Mouse (Mus musculus) MEL (cell line): ENCODE measurements around the gene Grin2b. TPM values are rescaled to one million over a fixed set of nuclear protein-coding genes. Genes with fewer than 3 reads are reported as not detected.

Source experiments
- DNase-seq: peaks from one replicate; pipeline ENCODE4 v3.0.0; 2011; ENCODE audit warnings: low read depth, low spot score
- H3K27ac ChIP-seq: 2 replicates; pipeline ENCODE4 v1.5.1; 2012; ENCODE audit warnings: low read depth, mild to moderate bottlenecking, control low read depth, low read length, moderate library complexity; ENCODE audit not compliant: control insufficient read depth
- H3K27me3 ChIP-seq, 2 experiments: fragments of 150-350 bp in 1 of 2; sonication (generic) in 1 of 2; 2 replicates each; pipeline ENCODE4 v1.6.1; 2012; ENCODE audit warnings: low read length in 2 of 2, mild to moderate bottlenecking in 2 of 2, improper control_type of control experiment in 1 of 2, moderate library complexity in 1 of 2; ENCODE audit not compliant: insufficient read depth in 2 of 2, control insufficient read depth in 1 of 2
- H3K36me3 ChIP-seq, 2 experiments: 2 replicates each; pipeline ENCODE4 v1.6.1; 2012 to 2014; ENCODE audit warnings: low read length in 2 of 2, improper control_type of control experiment in 1 of 2, inconsistent platforms in 1 of 2, mild to moderate bottlenecking in 1 of 2; ENCODE audit not compliant: insufficient read depth in 2 of 2, control insufficient read depth in 1 of 2
- H3K4me1 ChIP-seq, 2 experiments: fragments of 150-350 bp in 1 of 2; sonication (generic) in 1 of 2; 2 replicates each; pipeline ENCODE4 v1.6.1; 2012; ENCODE audit warnings: low read length in 2 of 2, improper control_type of control experiment in 1 of 2, mild to moderate bottlenecking in 1 of 2; ENCODE audit not compliant: insufficient read depth in 2 of 2, control insufficient read depth in 1 of 2
- H3K4me3 ChIP-seq, 2 experiments: fragments of 150-350 bp in 1 of 2; sonication (generic) in 1 of 2; 2 replicates each; pipeline ENCODE4 v1.5.1; 2012; ENCODE audit warnings: low read depth in 2 of 2, low read length in 2 of 2, mild to moderate bottlenecking in 2 of 2, moderate library complexity in 2 of 2, control low read depth in 1 of 2, improper control_type of control experiment in 1 of 2; ENCODE audit not compliant: control insufficient read depth in 1 of 2, insufficient read depth in 1 of 2
- H3K79me2 ChIP-seq: 2 replicates; pipeline ENCODE4 v1.6.1; 2012; ENCODE audit warnings: mild to moderate bottlenecking, low read length, moderate library complexity; ENCODE audit not compliant: control insufficient read depth, poor library complexity, insufficient read depth
- H3K9ac ChIP-seq: 2 replicates; pipeline ENCODE4 v1.6.1; 2012; ENCODE audit warnings: low read depth, mild to moderate bottlenecking, control low read depth, low read length, moderate library complexity; ENCODE audit not compliant: control insufficient read depth, poor library complexity, severe bottlenecking
- H3K9me3 ChIP-seq: fragments of 150-350 bp; sonication (generic); replicated peaks from 2 replicates; pipeline ENCODE4 v1.6.1; 2012; ENCODE audit warnings: mild to moderate bottlenecking, low read length, improper control_type of control experiment, moderate library complexity; ENCODE audit not compliant: insufficient read depth
- CHD2 ChIP-seq: IDR thresholded peaks from 2 replicates; pipeline ENCODE4 v1.6.1; 2011; ENCODE audit warnings: low read length, improper control_type of control experiment
- CTCF ChIP-seq, 3 experiments: IDR thresholded peaks in 2 of 3; conservative IDR thresholded peaks in 1 of 3; 2 replicates each; pipeline ENCODE4 v1.5.1; 2011 to 2012; ENCODE audit warnings: low read length in 3 of 3, low read depth in 2 of 3, mild to moderate bottlenecking in 2 of 3, improper control_type of control experiment in 1 of 3, inconsistent platforms in 1 of 3, mixed read lengths in 1 of 3, moderate library complexity in 1 of 3; ENCODE audit not compliant: control insufficient read depth in 1 of 3, insufficient read depth in 1 of 3, poor library complexity in 1 of 3, severe bottlenecking in 1 of 3
- E2F4 ChIP-seq: IDR thresholded peaks from 2 replicates; pipeline ENCODE4 v1.6.1; 2011; ENCODE audit warnings: low read depth, low read length, improper control_type of control experiment, borderline replicate concordance
- EP300 ChIP-seq, 2 experiments: IDR thresholded peaks; 2 replicates each; pipeline ENCODE4 v1.6.1; 2011; ENCODE audit warnings: improper control_type of control experiment in 2 of 2, low read length in 2 of 2, low read depth in 1 of 2, mild to moderate bottlenecking in 1 of 2
- GABPA ChIP-seq: IDR thresholded peaks from 2 replicates; pipeline ENCODE4 v1.6.1; 2012; ENCODE audit warnings: low read depth, mild to moderate bottlenecking, inconsistent platforms, low read length, improper control_type of control experiment, moderate library complexity
- HCFC1 ChIP-seq: IDR thresholded peaks from 2 replicates; pipeline ENCODE4 v1.6.1; 2012; ENCODE audit warnings: low read depth, mild to moderate bottlenecking, inconsistent platforms, low read length, improper control_type of control experiment, moderate library complexity
- JUND ChIP-seq: IDR thresholded peaks from 2 replicates; pipeline ENCODE4 v1.6.1; 2011; ENCODE audit warnings: low read depth, mild to moderate bottlenecking, improper control_type of control experiment, low read length
- MAFK ChIP-seq: IDR thresholded peaks from 2 replicates; pipeline ENCODE4 v1.6.1; 2011; ENCODE audit warnings: low read depth, mild to moderate bottlenecking, low read length, improper control_type of control experiment, borderline replicate concordance
- MAX ChIP-seq: IDR thresholded peaks from 2 replicates; pipeline ENCODE4 v1.6.1; 2011; ENCODE audit warnings: low read length, improper control_type of control experiment
- MEF2A ChIP-seq: IDR thresholded peaks from 2 replicates; pipeline ENCODE4 v1.6.1; 2014; ENCODE audit warnings: low read depth, mild to moderate bottlenecking, inconsistent platforms, low read length, improper control_type of control experiment; ENCODE audit not compliant: poor library complexity, insufficient replicate concordance, severe bottlenecking; ENCODE audit errors: extremely low read depth
- MYC ChIP-seq: IDR thresholded peaks from 2 replicates; pipeline ENCODE4 v1.6.1; 2011; ENCODE audit warnings: low read depth, mild to moderate bottlenecking, low read length, improper control_type of control experiment, moderate library complexity
- NELFE ChIP-seq: IDR thresholded peaks from 2 replicates; pipeline ENCODE4 v1.6.1; 2011; ENCODE audit warnings: low read depth, low read length, improper control_type of control experiment
- POLR2AphosphoS2 ChIP-seq: IDR thresholded peaks from 2 replicates; pipeline ENCODE4 v1.6.1; 2011; ENCODE audit warnings: low read length, improper control_type of control experiment
- SIN3A ChIP-seq: IDR thresholded peaks from 2 replicates; pipeline ENCODE4 v1.6.1; 2012; ENCODE audit warnings: low read length, improper control_type of control experiment, inconsistent platforms
- SMC3 ChIP-seq: IDR thresholded peaks from 2 replicates; pipeline ENCODE4 v1.6.1; 2011; ENCODE audit warnings: low read depth, low read length, improper control_type of control experiment
- TBP ChIP-seq: IDR thresholded peaks from 2 replicates; pipeline ENCODE4 v1.8.0; 2011; ENCODE audit warnings: low read depth, low read length, improper control_type of control experiment
- TCF12 ChIP-seq: IDR thresholded peaks from 2 replicates; pipeline ENCODE4 v1.6.1; 2014; ENCODE audit warnings: low read depth, mild to moderate bottlenecking, inconsistent platforms, low read length, improper control_type of control experiment, moderate library complexity
- USF1 ChIP-seq: IDR thresholded peaks from 2 replicates; pipeline ENCODE4 v1.6.1; 2014; ENCODE audit warnings: low read depth, mild to moderate bottlenecking, inconsistent platforms, low read length, improper control_type of control experiment, moderate library complexity
- USF2 ChIP-seq, 2 experiments: IDR thresholded peaks; 2 replicates each; pipeline ENCODE4 v1.6.1; 2011 to 2012; ENCODE audit warnings: improper control_type of control experiment in 2 of 2, low read length in 2 of 2, borderline replicate concordance in 1 of 2, inconsistent platforms in 1 of 2, low read depth in 1 of 2, mild to moderate bottlenecking in 1 of 2; ENCODE audit not compliant: insufficient read depth in 1 of 2
- ZMIZ1 ChIP-seq: IDR thresholded peaks from 2 replicates; pipeline ENCODE4 v1.6.1; 2012; ENCODE audit warnings: low read depth, mild to moderate bottlenecking, inconsistent platforms, low read length, improper control_type of control experiment, moderate library complexity
- polyA plus RNA-seq, 2 experiments: library from polyadenylated mRNA; stranded (reverse) in 1 of 2; unstranded in 1 of 2; fragments of >175 nt in 1 of 2; fragments of >200 nt in 1 of 2; gene quantifications; 2 replicates each; pipeline versions ENCODE4 v1.2.1 to v1.2.4; 2012; ENCODE audit warnings: low replicate concordance in 2 of 2, low read depth in 1 of 2; ENCODE audit not compliant: insufficient read length in 2 of 2, insufficient read depth in 1 of 2, missing spikeins in 1 of 2
- total RNA-seq: library from RNA; depleted of rRNA; stranded (reverse); fragments of 300-350 nt; gene quantifications from 2 replicates; pipeline ENCODE4 v1.2.3, GENCODE M21; 2012

Gene Grin2b
- total and polyA plus RNA-seq, 3 experiments = not detected

DNA sequence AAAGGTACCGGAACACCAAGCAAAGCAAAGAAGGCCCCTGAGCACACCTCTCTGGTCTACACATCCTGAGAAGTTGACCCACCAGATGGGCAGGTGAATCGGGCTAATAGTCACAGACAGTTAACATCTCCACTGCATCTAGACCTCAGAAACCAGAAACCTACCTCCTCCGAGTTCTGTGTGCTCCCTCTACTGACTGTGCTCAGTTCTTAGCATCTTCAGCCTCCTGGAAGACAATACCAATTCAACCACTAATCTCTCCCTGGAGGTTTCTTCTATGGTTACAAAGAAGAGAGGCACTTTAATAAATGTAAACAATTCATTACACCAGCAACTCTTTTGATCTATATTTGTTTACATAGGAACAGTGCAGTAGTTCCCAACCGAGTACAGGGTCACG lies 6.0 kb downstream of the Grin2b start:
- Histone ChIP-seq H3K4me1 (no peaks in the 10 kb centered on the region), H3K27me3 (no peaks in the 10 kb centered on the region), H3K4me3 (no peak overlapping the region), H3K27ac (no peak overlapping the region), H3K36me3 (no peaks in the 10 kb centered on the region), H3K9me3 (no peaks in the 10 kb centered on the region), H3K9ac (no peak overlapping the region), H3K79me2 (no peaks in the 10 kb centered on the region)
- TF ChIP-seq GABPA (no peak), USF2 (IDR thresholded peaks at IDR 0.05; ENCODE audit: borderline replicate concordance in 1 of 2, insufficient read depth in 1 of 2, low read depth in 1 of 2, low read length in 2 of 2) (no peak), MAX (no peak), TCF12 (no peak), HCFC1 (no peak), MAFK (no peak), SIN3A (no peak), MEF2A (no peak), MYC (no peak), E2F4 (no peak), CTCF (IDR thresholded peaks at IDR 0.05 in 2 of 3, conservative IDR thresholded peaks at IDR 0.05 in 1 of 3; ENCODE audit: control insufficient read depth in 1 of 3, insufficient read depth in 1 of 3, low read depth in 2 of 3, low read length in 3 of 3, poor library complexity in 1 of 3, severe bottlenecking in 1 of 3) (no peak), TBP (no peak), POLR2AphosphoS2 (no peak)
- DNase-seq = no peak

- H3K4me3 ChIP-seq = no peak overlapping the region
- H3K27ac ChIP-seq = no peak overlapping the region
- no peaks in the 10 kb centered on the region for H3K9me3 ChIP-seq
- TF ChIP-seq SIN3A (no peak), JUND (no peak), MEF2A (no peak), NELFE (no peak), ZMIZ1 (no peak), TCF12 (no peak), USF1 (no peak), MAFK (no peak), SMC3 (no peak), CHD2 (no peak), EP300 (IDR thresholded peaks at IDR 0.05; ENCODE audit: low read depth in 1 of 2, low read length in 2 of 2) (no peak)
- TF ChIP-seq, all 39 proteins: peak for 0
- Histone ChIP-seq H3K4me1 (no peaks in the 10 kb centered on the region), H3K9ac (no peak overlapping the region), H3K79me2 (no peaks in the 10 kb centered on the region), H3K36me3 (no peaks in the 10 kb centered on the region), H3K27me3 (no peaks in the 10 kb centered on the region)
- DNase-seq = no peak
Observed at GRCm38 (mm10) chr6:136165443-136166077, 7.8 kb downstream of the Grin2b start.
